Mouse (Mus musculus): ENCODE data around the gene Nemp1. TPM values are rescaled to one million over a fixed set of nuclear protein-coding genes. Genes with fewer than 3 reads are reported as not detected.

Gene Nemp1
- polyA plus RNA-seq, 1 experiment from 2014 or later, result 12.5 TPM

GRCm38 (mm10) chr10:127691053-127691452 is 24.4 kb downstream of the Nemp1 start:
- Histone ChIP-seq H3K27me3 (ENCODE audit: control insufficient read depth, insufficient read depth, low read length) (no peaks in the 10 kb centered on the region), H3K9ac (ENCODE audit: low read length) (no peak overlapping the region), H3K4me1 (ENCODE audit: control insufficient read depth, insufficient read depth, low read length) (no peaks in the 10 kb centered on the region), H3K9me3 (ENCODE audit: control insufficient read depth, low read length) (0 out of 2 replicates have a peak, but pooled peaks cover 2% of the 10 kb centered on the region), H3K36me3 (ENCODE audit: control insufficient read depth, insufficient read depth, low read length) (peaks cover 13% of the 10 kb centered on the region), H3K4me2 (ENCODE audit: low read depth, severe bottlenecking) (no peak overlapping the region), H3K4me3 (ENCODE audit: low read depth, low read length) (no peak overlapping the region), H3K27ac (replicated peaks; ENCODE audit: low read depth, low read length) (no peak overlapping the region)
- WGBS, result 28% methylated on average over 1 of the region's 1 CpGs
- ATAC-seq (ENCODE audit: insufficient number of reproducible peaks, low FRiP score, low TSS enrichment, low read depth) (no peak), DNase-seq (ENCODE audit: low spot score) (no peak)

- H3K4me1 ChIP-seq (ENCODE audit: control insufficient read depth, insufficient read depth, low read length), result no peaks in the 10 kb centered on the region
- no peak overlapping the region for H3K27ac ChIP-seq (replicated peaks; ENCODE audit: low read depth, low read length)
- no peak overlapping the region for H3K4me3 ChIP-seq (ENCODE audit: low read depth, low read length)
- no peak for DNase-seq (ENCODE audit: low spot score)
- no peaks in the 10 kb centered on the region for H3K27me3 ChIP-seq (ENCODE audit: control insufficient read depth, insufficient read depth, low read length)
- no peak overlapping the region for H3K9ac ChIP-seq (ENCODE audit: low read length)
- 0 out of 2 replicates have a peak, but pooled peaks cover 2% of the 10 kb centered on the region for H3K9me3 ChIP-seq (ENCODE audit: control insufficient read depth, low read length)
- no peak overlapping the region for H3K4me2 ChIP-seq (ENCODE audit: low read depth, severe bottlenecking)
- peaks cover 9% of the 10 kb centered on the region for H3K36me3 ChIP-seq (ENCODE audit: control insufficient read depth, insufficient read depth, low read length)
- no peak for ATAC-seq (ENCODE audit: insufficient number of reproducible peaks, low FRiP score, low TSS enrichment, low read depth)
- 71% methylated on average over 2 of the region's 2 CpGs for WGBS
Observed at GRCm38 (mm10) chr10:127694636-127695035, 27.9 kb downstream of the Nemp1 start.

- Histone ChIP-seq H3K4me1 (ENCODE audit: control insufficient read depth, insufficient read depth, low read length) (no peaks in the 10 kb centered on the region), H3K4me2 (ENCODE audit: low read depth, severe bottlenecking) (no peak overlapping the region), H3K9me3 (ENCODE audit: control insufficient read depth, low read length) (0 out of 2 replicates have a peak, but pooled peaks cover 2% of the 10 kb centered on the region), H3K27me3 (ENCODE audit: control insufficient read depth, insufficient read depth, low read length) (no peaks in the 10 kb centered on the region), H3K27ac (replicated peaks; ENCODE audit: low read depth, low read length) (no peak overlapping the region), H3K9ac (ENCODE audit: low read length) (no peak overlapping the region), H3K36me3 (ENCODE audit: control insufficient read depth, insufficient read depth, low read length) (peaks cover 5% of the 10 kb centered on the region; the same call in 1 of the 2 replicates), H3K4me3 (ENCODE audit: low read depth, low read length) (no peak overlapping the region)
- no peak for ATAC-seq (ENCODE audit: insufficient number of reproducible peaks, low FRiP score, low TSS enrichment, low read depth)
- no peak for DNase-seq (ENCODE audit: low spot score)
- WGBS, result 94% methylated on average over 7 of the region's 7 CpGs
Observed at GRCm38 (mm10) chr10:127695775-127696174, 29.1 kb downstream of the Nemp1 start.

- DNase-seq (ENCODE audit: low spot score) (no peak), ATAC-seq (ENCODE audit: insufficient number of reproducible peaks, low FRiP score, low TSS enrichment, low read depth) (no peak)
- no peaks in the 10 kb centered on the region for H3K36me3 ChIP-seq (ENCODE audit: control insufficient read depth, insufficient read depth, low read length)
- H3K4me2 ChIP-seq (ENCODE audit: low read depth, severe bottlenecking), result no peak overlapping the region
- H3K9me3 ChIP-seq (ENCODE audit: control insufficient read depth, low read length), result no peaks in the 10 kb centered on the region
- no peaks in the 10 kb centered on the region for H3K27me3 ChIP-seq (ENCODE audit: control insufficient read depth, insufficient read depth, low read length)
- no peak overlapping the region for H3K4me3 ChIP-seq (ENCODE audit: low read depth, low read length)
- WGBS, result 93% methylated on average over 7 of the region's 7 CpGs
- H3K27ac ChIP-seq (replicated peaks; ENCODE audit: low read depth, low read length), result no peak overlapping the region
- H3K9ac ChIP-seq (ENCODE audit: low read length), result no peak overlapping the region
- no peaks in the 10 kb centered on the region for H3K4me1 ChIP-seq (ENCODE audit: control insufficient read depth, insufficient read depth, low read length)
Observed at GRCm38 (mm10) chr10:127698966-127699365, 32.3 kb downstream of the Nemp1 start.

GRCm38 (mm10) chr10:127703299-127703698 is 36.6 kb downstream of the Nemp1 start:
- H3K36me3 ChIP-seq (ENCODE audit: control insufficient read depth, insufficient read depth, low read length), result no peaks in the 10 kb centered on the region
- 46% methylated on average over 4 of the region's 4 CpGs for WGBS
- no peak overlapping the region for H3K9ac ChIP-seq (ENCODE audit: low read length)
- H3K9me3 ChIP-seq (ENCODE audit: control insufficient read depth, low read length), result no peaks in the 10 kb centered on the region
- no peak overlapping the region for H3K4me3 ChIP-seq (ENCODE audit: low read depth, low read length)
- no peak for DNase-seq (ENCODE audit: low spot score)
- no peak overlapping the region for H3K4me2 ChIP-seq (ENCODE audit: low read depth, severe bottlenecking)
- no peaks in the 10 kb centered on the region for H3K27me3 ChIP-seq (ENCODE audit: control insufficient read depth, insufficient read depth, low read length)
- H3K27ac ChIP-seq (replicated peaks; ENCODE audit: low read depth, low read length), result no peak overlapping the region
- no peak; the same call in 1 of the 2 replicates for ATAC-seq (ENCODE audit: insufficient number of reproducible peaks, low FRiP score, low TSS enrichment, low read depth)
- H3K4me1 ChIP-seq (ENCODE audit: control insufficient read depth, insufficient read depth, low read length), result no peaks in the 10 kb centered on the region

GRCm38 (mm10) chr10:127704293-127704692 is 37.6 kb downstream of the Nemp1 start:
- Histone ChIP-seq H3K4me3 (ENCODE audit: low read depth, low read length) (no peak overlapping the region), H3K9ac (ENCODE audit: low read length) (no peak overlapping the region), H3K4me1 (ENCODE audit: control insufficient read depth, insufficient read depth, low read length) (no peaks in the 10 kb centered on the region), H3K9me3 (ENCODE audit: control insufficient read depth, low read length) (no peaks in the 10 kb centered on the region), H3K36me3 (ENCODE audit: control insufficient read depth, insufficient read depth, low read length) (no peaks in the 10 kb centered on the region), H3K4me2 (ENCODE audit: low read depth, severe bottlenecking) (no peak overlapping the region), H3K27me3 (ENCODE audit: control insufficient read depth, insufficient read depth, low read length) (no peaks in the 10 kb centered on the region), H3K27ac (replicated peaks; ENCODE audit: low read depth, low read length) (no peak overlapping the region)
- ATAC-seq (ENCODE audit: insufficient number of reproducible peaks, low FRiP score, low TSS enrichment, low read depth) (no peak), DNase-seq (ENCODE audit: low spot score) (no peak)
- WGBS, result 67% methylated on average over 2 of the region's 2 CpGs

- 64% methylated on average over 2 of the region's 2 CpGs for WGBS
Observed at GRCm38 (mm10) chr10:127704766-127705220, 38.1 kb downstream of the Nemp1 start, which contains the start of gene Myo1a. Gene Myo1a, plus strand, starts transcription at chr10:127705170.

GRCm38 (mm10) chr10:127705783-127706182 is 39.1 kb downstream of the Nemp1 start:
- no peak overlapping the region for H3K9ac ChIP-seq (ENCODE audit: low read length)

More at GRCm38 (mm10) chr10:127704766-127705220, 38.1 kb downstream of the Nemp1 start, which contains the start of gene Myo1a:
- no peaks in the 10 kb centered on the region for H3K9me3 ChIP-seq (ENCODE audit: control insufficient read depth, low read length)
- DNase-seq (ENCODE audit: low spot score), result no peak
- no peak within 1 kb of the TSS for H3K9ac ChIP-seq (ENCODE audit: low read length)
- ATAC-seq (ENCODE audit: insufficient number of reproducible peaks, low FRiP score, low TSS enrichment, low read depth), result no peak
- no peaks in the 10 kb centered on the region for H3K4me1 ChIP-seq (ENCODE audit: control insufficient read depth, insufficient read depth, low read length)
- H3K4me3 ChIP-seq (ENCODE audit: low read depth, low read length), result no peak within 1 kb of the TSS
- H3K27me3 ChIP-seq (ENCODE audit: control insufficient read depth, insufficient read depth, low read length), result no peaks in the 10 kb centered on the region
- H3K27ac ChIP-seq (replicated peaks; ENCODE audit: low read depth, low read length), result no peak within 1 kb of the TSS
- H3K4me2 ChIP-seq (ENCODE audit: low read depth, severe bottlenecking), result no peak within 1 kb of the TSS
- H3K36me3 ChIP-seq (ENCODE audit: control insufficient read depth, insufficient read depth, low read length), result no peaks in the 10 kb centered on the region

GRCm38 (mm10) chr10:127707721-127708120 is 41.0 kb downstream of the Nemp1 start:
- no peaks in the 10 kb centered on the region for H3K9me3 ChIP-seq (ENCODE audit: control insufficient read depth, low read length)
- no peak overlapping the region for H3K27ac ChIP-seq (replicated peaks; ENCODE audit: low read depth, low read length)
- H3K4me3 ChIP-seq (ENCODE audit: low read depth, low read length), result no peak overlapping the region
- WGBS, result 88% methylated on average over 7 of the region's 7 CpGs
- no peak for ATAC-seq (ENCODE audit: insufficient number of reproducible peaks, low FRiP score, low TSS enrichment, low read depth)
- no peak overlapping the region for H3K4me2 ChIP-seq (ENCODE audit: low read depth, severe bottlenecking)
- no peaks in the 10 kb centered on the region for H3K4me1 ChIP-seq (ENCODE audit: control insufficient read depth, insufficient read depth, low read length)
- no peaks in the 10 kb centered on the region for H3K36me3 ChIP-seq (ENCODE audit: control insufficient read depth, insufficient read depth, low read length)
- no peak overlapping the region for H3K9ac ChIP-seq (ENCODE audit: low read length)
- H3K27me3 ChIP-seq (ENCODE audit: control insufficient read depth, insufficient read depth, low read length), result no peaks in the 10 kb centered on the region
- DNase-seq (ENCODE audit: low spot score), result no peak

More at GRCm38 (mm10) chr10:127705783-127706182, 39.1 kb downstream of the Nemp1 start:
- H3K4me2 ChIP-seq (ENCODE audit: low read depth, severe bottlenecking), result no peak overlapping the region
- DNase-seq (ENCODE audit: low spot score) (no peak), ATAC-seq (ENCODE audit: insufficient number of reproducible peaks, low FRiP score, low TSS enrichment, low read depth) (no peak)
- H3K4me3 ChIP-seq (ENCODE audit: low read depth, low read length), result no peak overlapping the region
- H3K27ac ChIP-seq (replicated peaks; ENCODE audit: low read depth, low read length), result no peak overlapping the region
- H3K36me3 ChIP-seq (ENCODE audit: control insufficient read depth, insufficient read depth, low read length), result no peaks in the 10 kb centered on the region
- H3K27me3 ChIP-seq (ENCODE audit: control insufficient read depth, insufficient read depth, low read length), result no peaks in the 10 kb centered on the region
- no peaks in the 10 kb centered on the region for H3K4me1 ChIP-seq (ENCODE audit: control insufficient read depth, insufficient read depth, low read length)
- 90% methylated on average over 4 of the region's 4 CpGs for WGBS
- H3K9me3 ChIP-seq (ENCODE audit: control insufficient read depth, low read length), result no peaks in the 10 kb centered on the region

All from limb, embryonic 11.5 days (tissue).